Mouse (Mus musculus) gonadal fat pad, adult 2 months (tissue): ENCODE measurements around the gene Qser1. TPM values are rescaled to one million over a fixed set of nuclear protein-coding genes. Genes with fewer than 3 reads are reported as not detected.

Experiments used
- DNase-seq: peaks from one replicate; pipeline ENCODE4 v3.0.0-alpha.2; 2012; ENCODE audit warnings: low read depth
- polyA plus RNA-seq: library from polyadenylated mRNA; depleted of rRNA; stranded (reverse); fragments of >200 nt; gene quantifications from 2 replicates; pipeline ENCODE4 v1.2.3, GENCODE M21; 2012; rRNA removed

Gene Qser1
- polyA plus RNA-seq, 1 experiment = 5.1 TPM

GRCm38 (mm10) chr2:104736241-104736640, 80.3 kb downstream of the Qser1 start:
- DNase-seq = no peak

GRCm38 (mm10) chr2:104732562-104733256, 83.9 kb downstream of the Qser1 start:
- DNase-seq = no peak

- peak; percentile 83 for DNase-seq
Measured at GRCm38 (mm10) chr2:104732033-104732444, 84.5 kb downstream of the Qser1 start.

GRCm38 (mm10) chr2:104727369-104727768, 89.2 kb downstream of the Qser1 start:
- DNase-seq = no peak

GRCm38 (mm10) chr2:104722021-104722420, 94.5 kb downstream of the Qser1 start:
- no peak for DNase-seq

GRCm38 (mm10) chr2:104717827-104718226, 98.7 kb downstream of the Qser1 start:
- DNase-seq = no peak

GRCm38 (mm10) chr2:104717231-104717735, 99.3 kb downstream of the Qser1 start:
- no peak for DNase-seq

GRCm38 (mm10) chr2:104716279-104716678, 100.3 kb downstream of the Qser1 start, which contains the start of gene Pin1rt1:
Gene Pin1rt1, minus strand, starts transcription at chr2:104716379.
- DNase-seq = no peak

GRCm38 (mm10) chr2:104714254-104714691, 102.3 kb downstream of the Qser1 start:
- DNase-seq = no peak

- DNase-seq = no peak
Measured at GRCm38 (mm10) chr2:104712486-104712809, 104.1 kb downstream of the Qser1 start.

GRCm38 (mm10) chr2:104711585-104712485, 104.7 kb downstream of the Qser1 start, which contains the start of gene Tcp11l1:
Gene Tcp11l1, minus strand, starts transcription at chr2:104712169.
- DNase-seq = no peak

GRCm38 (mm10) chr2:104710670-104711370, 105.7 kb downstream of the Qser1 start:
- no peak for DNase-seq

- DNase-seq = no peak
Measured at GRCm38 (mm10) chr2:104709786-104710337, 106.7 kb downstream of the Qser1 start.

Other genes starting within 250 kb of the Qser1 start
- 10.0 and 12.0 TPM in 2 replicates for gene Cstf3, start 226.2 kb downstream of the Qser1 start, polyA plus RNA-seq
- 9.2 and 20.2 TPM in 2 replicates for gene Tcp11l1, start 104.6 kb downstream of the Qser1 start, polyA plus RNA-seq
- gene Pin1rt1, start 100.4 kb downstream of the Qser1 start, polyA plus RNA-seq = 0.28 and 0.53 TPM in 2 replicates
- gene Depdc7, start 73.9 kb downstream of the Qser1 start, polyA plus RNA-seq = 21.2 and 25.3 TPM in 2 replicates
- gene Prrg4, start 33.1 kb upstream of the Qser1 start, polyA plus RNA-seq = 0.47 and 0.96 TPM in 2 replicates
- 1.9 and 2.7 TPM in 2 replicates for gene Ccdc73, start 51.0 kb upstream of the Qser1 start, polyA plus RNA-seq
- gene Eif3m, start 200.3 kb upstream of the Qser1 start, polyA plus RNA-seq = 50.9 and 52.3 TPM in 2 replicates